Mouse (Mus musculus) C2C12 (cell line): Measurements from ENCODE around the gene Hipk2.

Experiments
- CTCF ChIP-seq: IDR thresholded peaks from one replicate; pipeline ENCODE4 v1.5.1; 2011; ENCODE audit not compliant: control insufficient read depth, insufficient read depth, insufficient read length
- MAX ChIP-seq: IDR thresholded peaks from one replicate; pipeline ENCODE4 v1.6.1; 2011; ENCODE audit warnings: mild to moderate bottlenecking, control low read depth
- MYOG ChIP-seq: IDR thresholded peaks from one replicate; pipeline ENCODE4 v1.6.1; 2011; ENCODE audit not compliant: control insufficient read depth, insufficient read length; ENCODE audit errors: extremely low read depth
- USF1 ChIP-seq: IDR thresholded peaks from one replicate; pipeline ENCODE4 v1.6.1; 2011; ENCODE audit warnings: low read depth, mild to moderate bottlenecking, control low read depth, moderate library complexity

DNA sequence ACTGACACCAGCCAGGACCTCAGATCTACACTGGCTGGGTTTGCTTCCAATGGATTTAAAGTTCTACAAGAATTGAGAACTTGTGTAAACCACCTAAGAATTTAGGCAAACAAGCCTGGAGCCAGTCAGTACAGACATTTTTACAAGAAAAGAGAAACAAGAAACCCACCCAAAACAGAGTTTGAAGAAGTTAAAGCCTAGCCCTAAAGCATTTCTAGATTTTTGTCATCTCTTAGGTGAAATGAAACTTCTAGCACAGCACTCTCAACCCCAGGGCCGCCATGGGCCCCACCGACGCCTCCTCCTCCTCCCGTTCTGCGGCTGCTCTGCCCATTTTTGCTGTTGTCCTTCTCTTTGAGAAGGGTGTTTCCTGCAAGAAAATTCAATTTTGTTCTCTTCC, 184.9 kb downstream of the Hipk2 start:
- TF ChIP-seq CTCF (no peak), MAX (no peak), MYOG (no peak), USF1 (no peak)
